Mouse (Mus musculus) limb, embryonic 13.5 days (tissue): ENCODE data around the gene Grip1. TPM values are rescaled to one million over a fixed set of nuclear protein-coding genes. Genes with fewer than 3 reads are reported as not detected.

Experiments used
- ATAC-seq: fragments of 200-750 bp; cut with Nextera tagmentation; 2 replicates; pipeline ENCODE4 v1.8.0; 2017; ENCODE audit warnings: low read depth, moderate number of reproducible peaks, moderate TSS enrichment; ENCODE audit not compliant: low FRiP score
- H3K27ac ChIP-seq: fragments of 300-500 bp; sonication (generic); 2 replicates; pipeline ENCODE4 v1.5.1; 2015; ENCODE audit warnings: inconsistent platforms, mild to moderate bottlenecking, moderate library complexity
- H3K27me3 ChIP-seq: fragments of 300-500 bp; sonication (generic); 2 replicates; pipeline ENCODE4 v1.6.1; 2015; ENCODE audit warnings: mild to moderate bottlenecking, inconsistent platforms
- H3K36me3 ChIP-seq: fragments of 300-500 bp; sonication (generic); 2 replicates; pipeline ENCODE4 v1.6.1; 2015; ENCODE audit warnings: inconsistent platforms, mild to moderate bottlenecking, moderate library complexity
- H3K4me1 ChIP-seq: fragments of 300-500 bp; sonication (generic); 2 replicates; pipeline ENCODE4 v1.6.1; 2015; ENCODE audit warnings: inconsistent platforms
- H3K4me2 ChIP-seq: fragments of 300-500 bp; sonication (generic); replicated peaks from 2 replicates; pipeline ENCODE4 v1.6.1; 2015; ENCODE audit warnings: inconsistent platforms, mild to moderate bottlenecking, moderate library complexity
- H3K4me3 ChIP-seq: fragments of 300-500 bp; sonication (generic); 2 replicates; pipeline ENCODE4 v1.5.1; 2015; ENCODE audit warnings: moderate library complexity, mild to moderate bottlenecking, inconsistent platforms
- H3K9ac ChIP-seq: fragments of 300-500 bp; sonication (generic); 2 replicates; pipeline ENCODE4 v1.6.1; 2015; ENCODE audit warnings: mild to moderate bottlenecking, inconsistent platforms
- H3K9me3 ChIP-seq: fragments of 300-500 bp; sonication (generic); 2 replicates; pipeline ENCODE4 v1.6.1; 2016; ENCODE audit warnings: inconsistent platforms
- WGBS: fragments of 180-500 bp; shearing (Covaris S2); methylation state at CpG from one replicate; pipeline ENCODE4 v1.1.7; 2015; 5-methylcytosine and 5-hydroxymethylcytosine counted together
- polyA plus RNA-seq: library from polyadenylated mRNA; unstranded; fragments of >200 nt; fragmentation: Nextera tagmentation; extraction: Ambion mirVana; gene quantifications from 2 replicates; pipeline ENCODE4 v1.2.1, GENCODE M21; 2015

Grip1 gene
- polyA plus RNA-seq, 1 experiment from 2014 or later = 5.1 TPM

GRCm38 (mm10) chr10:119824521-119824920 lies 370.9 kb downstream of the Grip1 start:
- WGBS = 60% methylated on average over 11 of the region's 11 CpGs
- no peaks in the 10 kb centered on the region for H3K27me3 ChIP-seq
- H3K4me2 ChIP-seq = no peak overlapping the region
- no peaks in the 10 kb centered on the region for H3K36me3 ChIP-seq
- H3K27ac ChIP-seq = no peak overlapping the region
- H3K4me3 ChIP-seq = no peak overlapping the region
- no peak for ATAC-seq
- H3K4me1 ChIP-seq = peaks cover 5% of the 10 kb centered on the region
- H3K9ac ChIP-seq = no peak overlapping the region
- H3K9me3 ChIP-seq = no peaks in the 10 kb centered on the region

- Histone ChIP-seq H3K9ac (no peak overlapping the region), H3K36me3 (no peaks in the 10 kb centered on the region), H3K4me2 (no peak overlapping the region), H3K27me3 (no peaks in the 10 kb centered on the region), H3K4me3 (no peak overlapping the region), H3K27ac (no peak overlapping the region), H3K9me3 (peaks cover 5% of the 10 kb centered on the region), H3K4me1 (no peaks in the 10 kb centered on the region)
- ATAC-seq = no peak
- WGBS = 79% methylated on average over 6 of the region's 6 CpGs
These were observed 376.8 kb downstream of the Grip1 start for GRCm38 (mm10) chr10:119830388-119830956.

GRCm38 (mm10) chr10:119831086-119831485 lies 377.5 kb downstream of the Grip1 start:
- H3K4me1 ChIP-seq = no peaks in the 10 kb centered on the region
- no peak for ATAC-seq
- no peak overlapping the region for H3K9ac ChIP-seq
- WGBS = 83% methylated on average over 1 of the region's 1 CpGs
- no peaks in the 10 kb centered on the region for H3K27me3 ChIP-seq
- peaks cover 5% of the 10 kb centered on the region for H3K9me3 ChIP-seq
- no peak overlapping the region for H3K4me3 ChIP-seq
- H3K36me3 ChIP-seq = no peaks in the 10 kb centered on the region
- H3K27ac ChIP-seq = no peak overlapping the region
- H3K4me2 ChIP-seq = no peak overlapping the region

GRCm38 (mm10) chr10:119833334-119833733 lies 379.7 kb downstream of the Grip1 start:
- Histone ChIP-seq H3K4me2 (no peak overlapping the region), H3K4me3 (no peak overlapping the region), H3K27ac (no peak overlapping the region), H3K4me1 (no peaks in the 10 kb centered on the region), H3K9me3 (peaks cover 5% of the 10 kb centered on the region), H3K36me3 (no peaks in the 10 kb centered on the region), H3K27me3 (no peaks in the 10 kb centered on the region), H3K9ac (no peak overlapping the region)
- 84% methylated on average over 5 of the region's 5 CpGs for WGBS
- no peak for ATAC-seq

GRCm38 (mm10) chr10:119834122-119834521 lies 380.5 kb downstream of the Grip1 start:
- ATAC-seq = no peak
- WGBS = 73% methylated on average over 4 of the region's 4 CpGs
- Histone ChIP-seq H3K27ac (no peak overlapping the region), H3K4me3 (no peak overlapping the region), H3K9ac (no peak overlapping the region), H3K9me3 (peaks cover 5% of the 10 kb centered on the region), H3K36me3 (no peaks in the 10 kb centered on the region), H3K27me3 (no peaks in the 10 kb centered on the region), H3K4me2 (no peak overlapping the region), H3K4me1 (no peaks in the 10 kb centered on the region)

GRCm38 (mm10) chr10:119839645-119840044 lies 386.0 kb downstream of the Grip1 start:
- Histone ChIP-seq H3K9ac (no peak overlapping the region), H3K27me3 (no peaks in the 10 kb centered on the region), H3K27ac (no peak overlapping the region), H3K9me3 (no peaks in the 10 kb centered on the region), H3K36me3 (no peaks in the 10 kb centered on the region), H3K4me1 (no peaks in the 10 kb centered on the region), H3K4me3 (no peak overlapping the region), H3K4me2 (no peak overlapping the region)
- ATAC-seq = no peak
- 75% methylated on average over 11 of the region's 11 CpGs for WGBS

- ATAC-seq = no peak
- Histone ChIP-seq H3K4me2 (no peak overlapping the region), H3K36me3 (no peaks in the 10 kb centered on the region), H3K27me3 (no peaks in the 10 kb centered on the region), H3K27ac (no peak overlapping the region), H3K4me3 (no peak overlapping the region), H3K9me3 (no peaks in the 10 kb centered on the region), H3K9ac (no peak overlapping the region), H3K4me1 (no peaks in the 10 kb centered on the region)
- WGBS = 90% methylated on average over 4 of the region's 4 CpGs
These were observed 388.4 kb downstream of the Grip1 start for GRCm38 (mm10) chr10:119842004-119842403.

- Histone ChIP-seq H3K9ac (no peak overlapping the region), H3K27me3 (no peaks in the 10 kb centered on the region), H3K36me3 (no peaks in the 10 kb centered on the region), H3K4me2 (no peak overlapping the region), H3K4me3 (no peak overlapping the region), H3K27ac (no peak overlapping the region), H3K4me1 (no peaks in the 10 kb centered on the region), H3K9me3 (no peaks in the 10 kb centered on the region)
- WGBS = 85% methylated on average over 11 of the region's 11 CpGs
- no peak for ATAC-seq
These were observed 392.2 kb downstream of the Grip1 start for GRCm38 (mm10) chr10:119845705-119846410.

GRCm38 (mm10) chr10:119851594-119851993 lies 398.0 kb downstream of the Grip1 start:
- no peaks in the 10 kb centered on the region for H3K36me3 ChIP-seq
- no peak overlapping the region for H3K27ac ChIP-seq
- no peaks in the 10 kb centered on the region for H3K27me3 ChIP-seq
- no peak overlapping the region for H3K4me3 ChIP-seq
- H3K9ac ChIP-seq = no peak overlapping the region
- 0 out of 2 replicates have a peak, but pooled peaks cover 3% of the 10 kb centered on the region for H3K4me1 ChIP-seq
- no peak overlapping the region for H3K4me2 ChIP-seq
- H3K9me3 ChIP-seq = no peaks in the 10 kb centered on the region
- ATAC-seq = no peak
- 78% methylated on average over 11 of the region's 11 CpGs for WGBS

GRCm38 (mm10) chr10:119852582-119853135 lies 399.0 kb downstream of the Grip1 start:
- Histone ChIP-seq H3K9ac (no peak overlapping the region), H3K9me3 (no peaks in the 10 kb centered on the region), H3K4me3 (no peak overlapping the region), H3K4me2 (no peak overlapping the region), H3K4me1 (0 out of 2 replicates have a peak, but pooled peaks cover 3% of the 10 kb centered on the region), H3K27me3 (no peaks in the 10 kb centered on the region), H3K36me3 (no peaks in the 10 kb centered on the region), H3K27ac (no peak overlapping the region)
- WGBS = 70% methylated on average over 7 of the region's 7 CpGs
- 0 out of 2 replicates have a peak, but pooled peaks have one; percentile 24 for ATAC-seq

GRCm38 (mm10) chr10:119867726-119868125 lies 414.1 kb downstream of the Grip1 start:
- 75% methylated on average over 3 of the region's 3 CpGs for WGBS
- Histone ChIP-seq H3K9me3 (peaks cover 21% of the 10 kb centered on the region), H3K4me1 (0 out of 2 replicates have a peak, but pooled peaks cover 2% of the 10 kb centered on the region), H3K27ac (no peak overlapping the region), H3K36me3 (peaks cover 5% of the 10 kb centered on the region; the same call in 1 of the 2 replicates), H3K27me3 (no peaks in the 10 kb centered on the region), H3K4me3 (no peak overlapping the region), H3K9ac (no peak overlapping the region), H3K4me2 (no peak overlapping the region)
- ATAC-seq = no peak

GRCm38 (mm10) chr10:119868995-119869579 lies 415.5 kb downstream of the Grip1 start:
- no peak overlapping the region for H3K4me3 ChIP-seq
- H3K9me3 ChIP-seq = peaks cover 17% of the 10 kb centered on the region
- no peak for ATAC-seq
- H3K4me2 ChIP-seq = no peak overlapping the region
- no peak overlapping the region for H3K27ac ChIP-seq
- peaks cover 5% of the 10 kb centered on the region; the same call in 1 of the 2 replicates for H3K36me3 ChIP-seq
- no peaks in the 10 kb centered on the region for H3K27me3 ChIP-seq
- H3K4me1 ChIP-seq = 0 out of 2 replicates have a peak, but pooled peaks cover 3% of the 10 kb centered on the region
- WGBS = 84% methylated on average over 11 of the region's 11 CpGs
- no peak overlapping the region for H3K9ac ChIP-seq
